Mouse (Mus musculus) neural tube, embryonic 13.5 days (tissue): ENCODE measurements around the gene Tuba1a. TPM values are rescaled to one million over a fixed set of nuclear protein-coding genes. Genes with fewer than 3 reads are reported as not detected.
"Not testable (repeated sequence)": the region's sequence is repeated elsewhere in the genome, so short reads cannot be mapped to it uniquely, and the experiment has no call there.

Source experiments
- ATAC-seq: fragments of 200-750 bp; cut with Nextera tagmentation; 2 replicates; pipeline ENCODE4 v1.8.0; 2017; ENCODE audit warnings: low read depth, mild to moderate bottlenecking, moderate TSS enrichment, moderate library complexity
- H3K27ac ChIP-seq: fragments of 300-500 bp; sonication (generic); replicated peaks from 2 replicates; pipeline ENCODE4 v1.5.1; 2015; ENCODE audit warnings: moderate library complexity, mild to moderate bottlenecking, inconsistent platforms
- H3K27me3 ChIP-seq: fragments of 300-500 bp; sonication (generic); 2 replicates; pipeline ENCODE4 v1.6.1; 2015; ENCODE audit warnings: mild to moderate bottlenecking, inconsistent platforms
- H3K36me3 ChIP-seq: fragments of 300-500 bp; sonication (generic); 2 replicates; pipeline ENCODE4 v1.6.1; 2015; ENCODE audit warnings: mild to moderate bottlenecking, inconsistent platforms
- H3K4me1 ChIP-seq: fragments of 300-500 bp; sonication (generic); replicated peaks from 2 replicates; pipeline ENCODE4 v1.6.1; 2015; ENCODE audit warnings: inconsistent platforms
- H3K4me2 ChIP-seq: fragments of 300-500 bp; sonication (generic); 2 replicates; pipeline ENCODE4 v1.6.1; 2015; ENCODE audit warnings: inconsistent platforms, mild to moderate bottlenecking, moderate library complexity
- H3K4me3 ChIP-seq: fragments of 300-500 bp; sonication (generic); 2 replicates; pipeline ENCODE4 v1.5.1; 2015; ENCODE audit warnings: mild to moderate bottlenecking, inconsistent platforms
- H3K9ac ChIP-seq: fragments of 300-500 bp; sonication (generic); 2 replicates; pipeline ENCODE4 v1.6.1; 2015; ENCODE audit warnings: moderate library complexity, mild to moderate bottlenecking, inconsistent platforms
- H3K9me3 ChIP-seq: fragments of 300-500 bp; sonication (generic); 2 replicates; pipeline ENCODE4 v1.6.1; 2016; ENCODE audit warnings: inconsistent platforms
- WGBS: fragments of 180-500 bp; shearing (Covaris S2); methylation state at CpG from one replicate; pipeline ENCODE4 v1.1.7; 2015; 5-methylcytosine and 5-hydroxymethylcytosine counted together
- polyA plus RNA-seq: library from polyadenylated mRNA; unstranded; fragments of >200 nt; fragmentation: Nextera tagmentation; extraction: Ambion mirVana; gene quantifications from 2 replicates; pipeline ENCODE4 v1.2.1, GENCODE M21; 2015

Gene Tuba1a
- polyA plus RNA-seq, 1 experiment from 2014 or later, result 14,228 TPM

- Histone ChIP-seq H3K9ac (peak overlapping the region; percentile 4; the same call in 1 of the 2 replicates), H3K4me2 (no peak overlapping the region), H3K27ac (peak overlapping the region; percentile 99; the same call in 1 of the 2 replicates), H3K4me3 (no peak overlapping the region), H3K4me1 (peaks cover 68% of the 10 kb centered on the region), H3K27me3 (no peaks in the 10 kb centered on the region), H3K36me3 (no peaks in the 10 kb centered on the region), H3K9me3 (no peaks in the 10 kb centered on the region)
- whole genome bisulfite sequencing, result 68% methylated on average over 6 of the region's 6 CpGs
- no peak for ATAC-seq
These were observed 28.6 kb upstream of the Tuba1a start for GRCm38 (mm10) chr15:98982100-98982499.

GRCm38 (mm10) chr15:98980012-98980614, 26.6 kb upstream of the Tuba1a start:
- H3K4me1 ChIP-seq, result peaks cover 62% of the 10 kb centered on the region
- 37% methylated on average over 7 of the region's 7 CpGs for WGBS
- no peak overlapping the region for H3K4me3 ChIP-seq
- H3K27ac ChIP-seq, result peak overlapping the region; percentile 75
- no peak for ATAC-seq
- no peaks in the 10 kb centered on the region for H3K9me3 ChIP-seq
- H3K4me2 ChIP-seq, result no peak overlapping the region
- 0 out of 2 replicates have a peak overlapping the region, but pooled peaks have one; percentile 31 for H3K9ac ChIP-seq
- no peaks in the 10 kb centered on the region for H3K27me3 ChIP-seq
- H3K36me3 ChIP-seq, result no peaks in the 10 kb centered on the region

DNA sequence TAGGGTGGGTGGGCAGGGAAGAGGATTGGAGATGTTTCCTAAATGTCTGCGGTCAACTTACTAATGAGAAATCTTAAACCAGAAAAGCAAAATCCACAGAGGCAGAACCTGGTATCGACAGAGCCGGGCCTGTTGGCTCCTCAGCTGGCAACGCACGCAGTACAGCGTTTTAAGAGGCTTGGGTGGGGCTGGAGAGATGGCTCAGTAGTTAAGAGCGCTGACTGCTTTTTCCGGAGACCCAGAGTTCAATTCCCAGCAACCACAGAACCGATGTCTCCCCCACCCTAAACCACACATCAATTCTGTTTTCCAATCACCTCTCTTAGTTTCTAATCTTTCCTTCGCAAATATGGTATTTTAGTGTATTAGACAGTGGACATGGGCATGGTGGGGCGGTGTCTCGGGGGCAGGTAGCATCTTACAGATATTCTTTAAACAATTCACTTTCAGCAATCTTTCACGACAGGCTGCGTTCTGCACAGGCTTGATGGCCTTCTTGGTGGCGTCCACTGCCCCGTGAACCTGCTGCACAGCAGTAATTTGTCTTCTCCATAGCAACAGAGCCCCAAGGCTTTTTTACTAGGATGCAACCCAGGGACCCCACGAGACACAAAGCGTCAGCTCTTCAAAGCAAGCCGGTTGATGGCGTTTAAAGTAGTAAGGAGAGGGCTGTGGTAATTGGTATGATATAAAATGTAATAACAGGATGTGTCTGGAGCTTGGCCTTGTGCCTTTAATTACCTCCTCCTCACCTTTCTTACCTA, 25.1 kb upstream of the Tuba1a start:
- Histone ChIP-seq H3K27ac (peak overlapping the region; percentile 93), H3K9ac (peak overlapping the region; percentile 64), H3K4me2 (peak overlapping the region; percentile 52), H3K9me3 (no peaks in the 10 kb centered on the region), H3K4me1 (peaks cover 64% of the 10 kb centered on the region), H3K4me3 (peak overlapping the region; percentile 24), H3K27me3 (no peaks in the 10 kb centered on the region), H3K36me3 (no peaks in the 10 kb centered on the region)
- ATAC-seq, result no peak
- WGBS, result 33% methylated on average over 20 of the region's 20 CpGs

DNA sequence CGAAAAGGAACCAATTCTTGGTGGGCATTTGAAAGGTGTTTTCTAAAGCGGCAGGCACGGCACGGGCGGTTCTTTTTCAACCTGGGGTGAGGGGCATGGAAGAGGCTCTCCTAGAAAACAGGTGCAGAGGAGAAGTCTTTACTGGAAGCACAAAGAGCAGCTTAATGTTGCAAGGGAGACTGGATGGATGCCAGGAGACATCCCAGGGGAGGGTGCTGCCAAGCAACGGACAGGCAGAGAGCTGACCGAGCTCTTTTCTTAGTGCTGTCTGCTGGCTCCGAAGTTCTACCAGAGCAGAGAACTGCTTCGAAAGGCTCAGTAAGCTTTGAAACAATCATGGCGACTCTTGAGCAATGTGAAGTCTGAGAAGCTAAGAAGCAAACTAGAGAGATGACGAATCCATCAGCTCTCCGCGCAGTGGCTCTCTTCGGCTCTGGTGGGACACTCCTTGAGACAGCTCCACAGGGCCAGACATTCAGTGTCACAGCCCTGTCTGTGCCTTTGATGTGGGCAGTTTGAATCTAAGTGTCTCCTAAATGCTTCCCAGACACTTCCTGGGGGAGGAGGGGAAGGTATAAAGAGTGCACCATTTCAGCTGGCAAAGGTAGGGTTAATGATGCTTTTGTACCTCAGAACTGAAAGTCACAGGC, 24.4 kb upstream of the Tuba1a start:
- H3K27me3 ChIP-seq, result no peaks in the 10 kb centered on the region
- peak overlapping the region; percentile 64 for H3K9ac ChIP-seq
- no peaks in the 10 kb centered on the region for H3K9me3 ChIP-seq
- H3K4me2 ChIP-seq, result peak overlapping the region; percentile 52
- peak; percentile 74 for ATAC-seq
- H3K36me3 ChIP-seq, result no peaks in the 10 kb centered on the region
- 33% methylated on average over 14 of the region's 14 CpGs for WGBS
- peaks cover 64% of the 10 kb centered on the region for H3K4me1 ChIP-seq
- H3K27ac ChIP-seq, result peak overlapping the region; percentile 93
- peak overlapping the region; percentile 24 for H3K4me3 ChIP-seq

- peak overlapping the region; percentile 93 for H3K27ac ChIP-seq
- ATAC-seq, result no peak
- 58% methylated on average over 21 of the region's 21 CpGs for WGBS
- H3K9me3 ChIP-seq, result no peaks in the 10 kb centered on the region
- H3K9ac ChIP-seq, result peak overlapping the region; percentile 64
- no peaks in the 10 kb centered on the region for H3K36me3 ChIP-seq
- peak overlapping the region; percentile 52 for H3K4me2 ChIP-seq
- H3K27me3 ChIP-seq, result no peaks in the 10 kb centered on the region
- peaks cover 64% of the 10 kb centered on the region for H3K4me1 ChIP-seq
- H3K4me3 ChIP-seq, result peak overlapping the region; percentile 24; the same call in 1 of the 2 replicates
These were observed 23.6 kb upstream of the Tuba1a start for GRCm38 (mm10) chr15:98976763-98977758.

DNA sequence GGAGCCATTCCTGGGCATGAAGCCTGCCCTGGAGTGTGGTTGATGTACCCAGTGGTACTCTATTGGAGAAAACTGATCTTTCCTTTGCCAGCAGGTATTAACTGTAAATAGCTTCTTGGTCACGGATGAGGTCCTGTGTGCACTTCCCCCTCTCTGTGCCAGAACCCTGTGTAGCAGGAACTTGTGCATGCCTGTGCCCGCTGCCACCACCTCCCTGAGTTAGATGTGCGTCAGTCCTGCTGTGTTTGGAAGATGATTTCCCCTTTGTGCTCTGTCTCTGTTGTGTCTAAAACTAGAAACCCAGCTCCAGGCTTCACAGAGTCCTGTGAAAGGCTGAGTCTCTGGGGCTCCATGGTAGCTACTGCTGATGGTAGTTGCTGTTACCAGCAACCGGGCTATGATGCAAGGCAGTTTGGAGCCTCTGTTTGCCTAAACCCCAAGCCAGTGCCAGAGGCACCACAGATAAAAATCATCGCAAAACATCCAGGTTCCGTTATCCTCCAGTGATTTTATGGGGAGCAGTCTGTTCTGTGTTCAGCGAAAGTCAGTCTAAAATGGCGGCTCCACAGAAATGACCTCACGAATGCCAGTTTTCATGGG, 19.6 kb upstream of the Tuba1a start:
- Histone ChIP-seq H3K9ac (peak overlapping the region; percentile 43), H3K27me3 (no peaks in the 10 kb centered on the region), H3K27ac (peak overlapping the region; percentile 98), H3K4me2 (peak overlapping the region; percentile 31), H3K9me3 (no peaks in the 10 kb centered on the region), H3K36me3 (no peaks in the 10 kb centered on the region), H3K4me1 (peaks cover 77% of the 10 kb centered on the region), H3K4me3 (no peak overlapping the region)
- no peak for ATAC-seq
- 58% methylated on average over 9 of the region's 9 CpGs for WGBS

DNA sequence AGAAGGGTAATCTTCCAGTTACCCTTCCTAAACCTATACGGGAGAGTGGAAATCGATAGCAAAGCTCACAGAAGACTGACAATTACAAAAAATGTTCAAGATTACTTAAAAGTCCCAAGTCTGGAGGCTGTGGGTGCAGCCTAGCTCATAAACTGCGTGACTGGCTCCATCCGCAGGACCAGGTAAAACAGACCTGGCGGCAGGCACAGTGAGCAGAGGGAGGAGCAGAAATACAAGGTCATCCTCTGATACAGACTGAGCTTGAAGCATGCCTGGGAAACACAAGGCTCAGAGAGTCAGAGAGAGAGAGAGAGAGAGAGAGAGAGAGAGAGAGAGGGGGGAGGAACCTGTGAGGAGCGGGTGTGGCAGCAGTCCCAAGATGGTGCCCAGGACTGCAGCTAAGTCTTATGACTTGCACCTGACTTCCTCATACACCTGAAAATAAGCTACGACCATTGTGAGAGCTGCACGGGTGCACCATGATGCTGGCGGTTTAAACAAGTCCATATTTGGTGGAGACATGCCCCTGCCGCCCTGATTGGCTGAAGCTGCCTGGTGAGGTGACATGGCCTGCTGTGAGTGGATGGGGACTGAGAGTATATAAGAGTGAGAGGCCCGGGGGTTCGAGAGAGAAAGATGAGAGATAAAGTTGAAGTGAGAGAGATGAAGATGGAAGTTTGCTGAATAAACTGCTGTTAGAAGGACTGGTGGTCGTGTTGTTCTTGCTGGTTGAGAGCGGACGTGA, 18.2 kb upstream of the Tuba1a start:
- WGBS, result 51% methylated on average over 15 of the region's 15 CpGs
- peak overlapping the region; percentile 98 for H3K27ac ChIP-seq

DNA sequence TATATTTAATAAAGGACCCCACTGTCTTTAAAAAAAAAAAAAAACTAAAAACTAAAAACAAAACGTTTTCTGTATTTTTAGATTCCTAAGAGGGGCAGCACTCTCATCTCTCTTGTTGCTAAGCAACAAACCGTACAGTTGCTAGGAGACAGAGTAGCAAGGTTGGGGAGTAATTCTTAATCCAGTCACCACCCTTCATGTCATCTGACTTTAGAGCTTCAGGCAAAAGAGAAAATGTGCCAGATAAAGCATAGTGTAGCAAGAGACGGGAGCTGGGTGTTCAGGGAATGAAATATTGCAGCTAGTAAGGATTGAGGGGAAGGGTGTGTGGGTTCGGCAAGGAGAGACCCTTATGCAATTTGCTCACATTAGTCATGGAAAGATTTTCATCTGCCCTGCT, 17.6 kb upstream of the Tuba1a start:
- Histone ChIP-seq H3K27ac (peak overlapping the region; percentile 98), H3K4me1 (peaks cover 62% of the 10 kb centered on the region), H3K9me3 (no peaks in the 10 kb centered on the region), H3K9ac (peak overlapping the region; percentile 66), H3K36me3 (no peaks in the 10 kb centered on the region), H3K4me3 (peak overlapping the region; percentile 18), H3K27me3 (no peaks in the 10 kb centered on the region), H3K4me2 (peak overlapping the region; percentile 52)
- 13% methylated on average over 4 of the region's 4 CpGs for WGBS
- ATAC-seq, result peak; percentile 57

More for the DNA sequence above, 18.2 kb upstream of the Tuba1a start:
- not testable (repeated sequence) for H3K9me3 ChIP-seq, H3K27me3 ChIP-seq, H3K36me3 ChIP-seq
- ATAC-seq, result peak; percentile 20; the same call in 1 of the 2 replicates
- peak overlapping the region; percentile 66 for H3K9ac ChIP-seq
- H3K4me2 ChIP-seq, result peak overlapping the region; percentile 52
- peaks cover 66% of the 10 kb centered on the region for H3K4me1 ChIP-seq
- peak overlapping the region; percentile 18 for H3K4me3 ChIP-seq

DNA sequence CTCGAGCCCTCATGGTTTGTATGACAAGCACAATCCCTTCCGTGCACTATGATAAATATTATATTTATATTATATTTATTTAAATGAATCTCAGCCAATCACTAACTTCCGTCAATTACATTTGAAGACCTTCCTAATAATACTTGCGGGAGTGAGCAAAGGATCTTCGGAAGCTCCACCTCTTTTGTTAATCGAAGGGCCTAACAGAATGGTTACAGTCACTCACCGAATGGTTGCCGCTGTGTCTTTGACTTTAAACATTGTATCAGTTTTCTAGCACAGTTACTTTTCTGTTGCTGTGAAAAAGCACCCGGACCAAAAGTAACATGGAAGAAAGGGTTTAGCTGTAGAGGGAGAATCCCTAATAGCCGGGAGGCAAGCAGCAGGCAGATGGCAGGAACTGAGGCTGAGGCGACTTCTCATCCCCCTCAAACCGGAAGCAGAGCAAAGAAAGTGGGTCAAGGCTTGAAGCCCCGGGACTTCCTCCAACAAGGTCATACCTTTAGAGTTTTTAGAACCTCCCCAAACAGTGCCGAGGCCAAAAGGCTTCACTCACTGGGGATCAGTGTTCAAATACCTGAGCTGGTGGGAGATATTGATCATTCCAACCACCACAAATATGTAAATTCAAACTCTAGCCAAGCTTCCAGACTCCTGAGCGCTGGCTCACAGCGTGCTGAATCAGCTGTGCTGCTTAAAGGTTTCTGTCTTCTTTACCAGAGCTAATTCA, 16.0 kb upstream of the Tuba1a start:
- peak overlapping the region; percentile 52 for H3K4me2 ChIP-seq
- H3K9me3 ChIP-seq, result no peaks in the 10 kb centered on the region
- 6% methylated on average over 16 of the region's 16 CpGs for WGBS
- H3K4me3 ChIP-seq, result peak overlapping the region; percentile 9; the same call in 1 of the 2 replicates
- H3K36me3 ChIP-seq, result no peaks in the 10 kb centered on the region
- peak overlapping the region; percentile 66 for H3K9ac ChIP-seq
- ATAC-seq, result no peak; the same call in 1 of the 2 replicates
- peak overlapping the region; percentile 98 for H3K27ac ChIP-seq
- H3K27me3 ChIP-seq, result no peaks in the 10 kb centered on the region
- peaks cover 69% of the 10 kb centered on the region for H3K4me1 ChIP-seq
